Mouse (Mus musculus) liver, embryonic 18 days (tissue): ENCODE data around the gene Mex3a. TPM values are rescaled to one million over a fixed set of nuclear protein-coding genes. Genes with fewer than 3 reads are reported as not detected.

Experiments used
- polyA plus RNA-seq: library from polyadenylated mRNA; depleted of rRNA; stranded (reverse); fragments of >200 nt; gene quantifications from 2 replicates; pipeline ENCODE4 v1.2.3, GENCODE M21; 2012; rRNA removed

The Mex3a gene
- 0.77 and 0.82 TPM in 2 replicates for polyA plus RNA-seq

DNA sequence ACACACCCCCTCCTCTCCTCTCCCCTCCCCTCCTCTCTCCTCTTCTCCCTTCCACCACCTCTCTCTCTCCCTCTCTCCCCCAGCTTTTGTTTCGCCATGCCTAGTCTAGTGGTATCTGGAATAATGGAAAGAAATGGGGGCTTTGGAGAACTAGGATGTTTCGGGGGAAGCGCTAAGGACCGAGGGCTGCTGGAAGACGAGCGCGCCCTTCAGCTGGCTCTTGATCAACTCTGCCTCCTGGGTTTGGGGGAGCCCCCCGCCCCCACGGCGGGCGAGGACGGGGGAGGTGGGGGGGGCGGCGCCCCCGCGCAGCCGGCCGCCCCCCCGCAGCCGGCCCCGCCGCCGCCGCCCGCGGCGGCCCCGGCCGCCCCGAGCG is at the start of gene Mex3a:
TSS of gene Mex3a (plus strand) at position 97 of the 376 bp plus-strand sequence.

DNA sequence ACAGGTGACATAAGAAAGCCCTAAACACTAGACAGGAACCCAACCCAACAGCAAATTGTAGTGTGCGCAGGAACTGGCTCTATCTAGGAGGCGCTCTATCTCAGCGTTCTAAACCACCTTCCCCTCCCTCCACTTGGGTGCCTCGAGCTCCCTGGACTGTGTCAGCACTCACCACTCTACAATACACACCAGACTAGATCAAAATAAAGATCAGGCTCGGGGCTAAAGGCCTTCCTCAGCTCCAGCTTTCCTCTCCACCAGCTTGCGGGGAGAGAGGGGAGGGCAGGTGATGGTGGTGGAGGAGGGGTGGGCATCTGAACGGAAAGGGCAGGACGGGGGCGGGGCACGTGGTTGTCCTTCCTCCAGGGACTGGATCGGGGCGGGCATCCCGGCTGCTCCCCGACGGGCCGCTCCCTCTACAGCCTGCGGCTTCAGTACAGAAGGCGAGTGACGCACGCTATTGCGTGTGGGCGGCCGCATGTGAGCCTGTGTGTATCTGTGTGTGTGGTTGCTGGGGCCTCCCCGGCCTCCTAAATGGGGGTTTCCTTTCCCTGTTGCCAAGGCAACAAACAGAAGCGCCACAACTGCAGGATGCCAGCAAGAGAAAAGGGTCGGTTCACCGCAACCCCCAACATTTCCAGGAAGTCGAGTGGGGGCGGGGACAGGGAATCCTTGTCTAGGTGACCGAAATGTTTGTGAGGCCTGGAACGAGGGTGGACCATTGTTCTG is 22.3 kb upstream of the Mex3a start, which contains the start of gene Lmna:
TSS of gene Lmna (minus strand) at position 265 of the 729 bp plus-strand sequence.

DNA sequence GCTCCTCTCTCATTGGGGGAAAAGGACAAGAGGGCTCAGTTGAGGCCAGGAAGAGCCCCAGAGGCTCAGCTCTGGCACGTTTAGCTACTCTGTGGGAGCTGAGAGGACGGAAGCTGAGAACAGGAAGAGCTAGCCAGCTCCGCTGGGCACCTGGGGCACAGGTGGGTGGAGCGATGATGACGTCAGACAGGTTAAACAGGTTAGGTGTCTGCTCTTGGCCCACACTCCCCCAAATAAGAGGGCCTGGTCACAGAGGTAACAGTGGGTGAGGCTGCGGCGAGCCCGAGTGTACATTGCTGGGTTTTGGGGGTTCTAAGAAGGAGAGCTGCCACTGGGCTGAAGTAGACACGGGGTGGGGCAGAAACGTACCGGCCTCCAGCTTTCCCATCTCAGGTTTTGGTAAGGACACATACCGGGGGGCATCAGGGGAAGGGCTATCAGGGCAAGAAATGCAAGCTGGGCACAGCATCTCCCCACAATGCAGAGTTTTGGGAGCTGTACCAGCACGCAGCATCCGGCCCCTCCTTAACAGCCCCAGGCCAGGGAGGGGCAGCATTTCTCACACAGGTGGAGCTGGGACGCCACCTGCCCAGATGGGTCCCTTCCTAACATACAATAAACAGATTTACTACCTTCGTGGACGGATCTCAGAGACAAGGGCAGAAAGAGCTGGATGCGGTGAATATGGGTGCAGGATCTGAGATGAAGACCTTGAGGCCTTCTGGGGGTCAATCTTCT is 16.2 kb downstream of the Mex3a start, which contains the start of gene Rab25:
TSS of gene Rab25 (minus strand) at position 121 of the 738 bp plus-strand sequence.

DNA sequence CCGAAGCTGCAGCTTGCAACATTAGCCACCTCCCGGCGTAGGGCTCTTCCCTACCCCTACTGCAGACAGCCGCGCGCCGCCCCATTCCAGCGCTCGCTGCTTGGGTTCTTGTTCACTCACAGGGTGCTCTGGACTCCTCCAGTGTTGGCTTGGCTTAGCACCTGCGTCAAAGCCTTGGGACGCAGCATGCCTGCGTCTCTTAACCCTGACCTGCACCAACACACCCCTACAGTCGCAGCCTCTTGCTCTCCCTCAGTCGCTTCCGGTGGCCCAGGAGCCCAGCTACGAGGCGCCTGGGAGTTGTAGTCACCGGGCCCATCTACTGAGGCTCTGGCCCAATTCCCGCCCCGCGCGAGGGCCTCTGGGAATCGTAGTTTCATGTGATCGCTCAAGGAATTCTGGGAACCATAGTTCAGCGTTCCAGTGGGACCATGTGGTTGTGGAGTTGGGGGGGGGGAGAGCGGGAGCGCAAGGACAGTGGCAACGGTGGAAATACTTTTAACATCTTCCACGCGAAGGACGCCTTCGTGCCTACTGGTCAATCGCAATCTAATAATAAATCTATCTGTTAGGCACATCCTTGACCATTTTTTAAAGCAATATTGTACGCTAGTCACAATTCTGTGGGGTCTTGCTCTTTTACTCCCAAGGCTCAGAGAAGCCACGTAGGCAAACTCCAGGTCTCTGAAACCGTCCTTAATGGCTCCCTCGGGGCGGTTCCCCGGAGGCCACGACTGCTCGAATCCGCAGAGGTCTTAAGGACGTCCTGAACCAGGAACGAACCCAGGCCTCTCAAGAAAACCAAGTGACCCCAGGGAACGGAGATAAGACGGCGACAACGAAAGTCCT is 20.7 kb downstream of the Mex3a start, which contains the start of gene Lamtor2:
TSS of gene Lamtor2 (minus strand) at position 399 of the 849 bp plus-strand sequence.

DNA sequence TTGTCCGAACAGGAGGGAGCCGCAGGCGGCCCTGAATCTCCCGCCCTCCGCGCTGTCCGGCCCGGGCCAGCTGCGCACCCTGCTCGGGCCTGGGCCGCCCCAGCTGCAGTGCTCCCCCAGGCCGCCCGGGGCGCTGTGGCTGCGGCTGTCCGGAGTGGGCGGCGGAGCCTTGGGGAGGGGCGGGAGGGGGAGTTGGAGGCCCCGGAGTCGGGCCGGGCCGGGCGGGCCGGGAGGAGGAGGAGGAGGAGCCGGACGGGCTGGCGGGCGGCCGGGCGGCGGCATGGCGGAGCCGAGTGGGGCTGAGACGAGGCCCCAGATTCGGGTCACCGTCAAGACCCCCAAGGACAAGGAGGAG is 21.3 kb downstream of the Mex3a start, which contains the start of gene Ubqln4:
TSS of gene Ubqln4 (plus strand) at position 234 of the 355 bp plus-strand sequence.

DNA sequence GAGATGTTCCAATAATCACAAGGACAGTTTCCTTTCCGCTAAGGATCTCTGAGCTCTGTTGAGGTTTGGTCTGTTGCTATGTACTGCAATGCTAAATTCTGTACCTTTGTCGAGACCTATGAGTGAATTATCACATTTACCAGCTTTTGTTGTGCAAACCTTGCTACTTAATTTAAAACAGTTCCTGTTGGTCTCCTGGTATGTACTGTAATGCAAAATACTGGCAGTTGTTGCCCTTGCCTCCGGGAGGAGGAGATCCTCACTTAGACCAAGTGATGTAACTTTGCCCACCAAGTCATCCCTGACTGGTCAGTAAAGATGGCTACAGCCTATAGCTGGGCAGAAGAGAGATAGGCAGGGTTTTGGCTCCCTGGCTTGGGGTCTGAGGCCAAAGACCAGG is 43.3 kb downstream of the Mex3a start, which contains the start of gene Ssr2:
TSS of gene Ssr2 (plus strand) at position 337 of the 400 bp plus-strand sequence.

Other genes starting within 250 kb of the Mex3a start
- 0.08 TPM in 1 of 2 replicates, not detected in the other for gene Gm38392, start 245.2 kb upstream of the Mex3a start, polyA plus RNA-seq
- 2.2 and 2.4 TPM in 2 replicates for gene Tsacc, start 235.4 kb upstream of the Mex3a start, polyA plus RNA-seq
- 116 and 118 TPM in 2 replicates for gene Cct3, start 235.3 kb upstream of the Mex3a start, polyA plus RNA-seq
- gene Glmp, start 207.4 kb upstream of the Mex3a start, polyA plus RNA-seq, result 43.8 and 50.1 TPM in 2 replicates
- 0.58 and 0.64 TPM in 2 replicates for gene Tmem79, start 196.2 kb upstream of the Mex3a start, polyA plus RNA-seq
- 22.9 and 25.4 TPM in 2 replicates for gene Smg5, start 196.1 kb upstream of the Mex3a start, polyA plus RNA-seq
- gene Paqr6, start 167.8 kb upstream of the Mex3a start, polyA plus RNA-seq, result 2.5 and 3.6 TPM in 2 replicates
- gene Bglap3, start 159.7 kb upstream of the Mex3a start, polyA plus RNA-seq, result 0.35 and 0.79 TPM in 2 replicates
- not detected in 2 replicates for gene Bglap2, start 153.7 kb upstream of the Mex3a start, polyA plus RNA-seq
- 0.16 TPM in 1 of 2 replicates, not detected in the other for gene Bglap, start 147.9 kb upstream of the Mex3a start, polyA plus RNA-seq
- gene Pmf1, start 122.1 kb upstream of the Mex3a start, polyA plus RNA-seq, result 38.9 and 40.2 TPM in 2 replicates
- 11.4 and 12.7 TPM in 2 replicates for gene Slc25a44, start 107.3 kb upstream of the Mex3a start, polyA plus RNA-seq
- 30.0 and 30.8 TPM in 2 replicates for gene Sema4a, start 71.2 kb upstream of the Mex3a start, polyA plus RNA-seq
- gene Lmna, start 22.4 kb upstream of the Mex3a start, polyA plus RNA-seq, result 37.0 and 37.6 TPM in 2 replicates
- 0.31 and 0.47 TPM in 2 replicates for gene Rab25, start 15.9 kb downstream of the Mex3a start, polyA plus RNA-seq
- 90.5 and 102 TPM in 2 replicates for gene Lamtor2, start 20.7 kb downstream of the Mex3a start, polyA plus RNA-seq
- 22.9 and 26.9 TPM in 2 replicates for gene Ubqln4, start 21.4 kb downstream of the Mex3a start, polyA plus RNA-seq
- 240 and 254 TPM in 2 replicates for gene Ssr2, start 43.5 kb downstream of the Mex3a start, polyA plus RNA-seq
- 9.6 and 11.4 TPM in 2 replicates for gene Arhgef2, start 73.6 kb downstream of the Mex3a start, polyA plus RNA-seq
- gene Rxfp4, start 120.7 kb downstream of the Mex3a start, polyA plus RNA-seq, result not detected in 2 replicates
- 30.7 and 35.2 TPM in 2 replicates for gene Khdc4, start 153.4 kb downstream of the Mex3a start, polyA plus RNA-seq
- gene Rit1, start 184.4 kb downstream of the Mex3a start, polyA plus RNA-seq, result 22.1 and 22.6 TPM in 2 replicates
- 0.48 and 0.50 TPM in 2 replicates for gene Syt11, start 242.8 kb downstream of the Mex3a start, polyA plus RNA-seq